Mouse (Mus musculus) forebrain, embryonic 14.5 days (tissue): Measurements from ENCODE around the gene Acap2. TPM values are rescaled to one million over a fixed set of nuclear protein-coding genes. Genes with fewer than 3 reads are reported as not detected.

Experiments
- ATAC-seq: fragments of 200-750 bp; cut with Nextera tagmentation; 2 replicates; pipeline ENCODE4 v1.8.0; 2017; ENCODE audit warnings: mild to moderate bottlenecking, moderate library complexity
- DNase-seq: peaks from one replicate; pipeline ENCODE4 v3.0.0-alpha.2; 2015; ENCODE audit warnings: low spot score
- H3K27ac ChIP-seq: fragments of 300-500 bp; sonication (generic); 2 replicates; pipeline ENCODE4 v1.5.1; 2014; ENCODE audit warnings: low read depth, mild to moderate bottlenecking, control low read depth, low read length, moderate library complexity
- H3K27me3 ChIP-seq: fragments of 300-500 bp; sonication (generic); replicated peaks from 2 replicates; pipeline ENCODE4 v1.6.1; 2014; ENCODE audit warnings: low read length, control low read depth, mixed read lengths; ENCODE audit not compliant: control insufficient read depth, insufficient read depth
- H3K36me3 ChIP-seq: fragments of 300-500 bp; sonication (generic); 2 replicates; pipeline ENCODE4 v1.6.1; 2014; ENCODE audit warnings: low read length, control low read depth; ENCODE audit not compliant: control insufficient read depth, insufficient read depth
- H3K4me1 ChIP-seq: fragments of 300-500 bp; sonication (generic); 2 replicates; pipeline ENCODE4 v1.6.1; 2014; ENCODE audit warnings: antibody characterized with exemption, low read length, control low read depth; ENCODE audit not compliant: control insufficient read depth, insufficient read depth
- H3K4me2 ChIP-seq: fragments of 300-500 bp; sonication (generic); 2 replicates; pipeline ENCODE4 v1.6.1; 2014; ENCODE audit warnings: mild to moderate bottlenecking, control low read depth, low read length
- H3K4me3 ChIP-seq: fragments of 300-500 bp; sonication (generic); 2 replicates; pipeline ENCODE4 v1.5.1; 2014; ENCODE audit warnings: low read depth, low read length, control low read depth
- H3K9ac ChIP-seq: fragments of 300-500 bp; sonication (generic); 2 replicates; pipeline ENCODE4 v1.6.1; 2014; ENCODE audit warnings: mild to moderate bottlenecking, low read length, control low read depth, moderate library complexity
- H3K9me3 ChIP-seq: fragments of 300-500 bp; sonication (generic); replicated peaks from 2 replicates; pipeline ENCODE4 v1.6.1; 2016; ENCODE audit warnings: low read length, control low read depth, mixed read lengths; ENCODE audit not compliant: control insufficient read depth
- WGBS: fragments of 180-500 bp; shearing (Covaris S2); extraction: QIAGEN DNeasy Blood & Tissue Kit; methylation state at CpG from one replicate; pipeline ENCODE4 v1.1.7; 2014; 5-methylcytosine and 5-hydroxymethylcytosine counted together
- polyA plus RNA-seq: library from polyadenylated mRNA; unstranded; fragments of >200 nt; fragmentation: Nextera tagmentation; extraction: Ambion mirVana; gene quantifications from 2 replicates; pipeline ENCODE4 v1.2.1, GENCODE M21; 2014

Acap2 gene
- polyA plus RNA-seq, 1 experiment from 2014 or later: 11.3 TPM

DNA sequence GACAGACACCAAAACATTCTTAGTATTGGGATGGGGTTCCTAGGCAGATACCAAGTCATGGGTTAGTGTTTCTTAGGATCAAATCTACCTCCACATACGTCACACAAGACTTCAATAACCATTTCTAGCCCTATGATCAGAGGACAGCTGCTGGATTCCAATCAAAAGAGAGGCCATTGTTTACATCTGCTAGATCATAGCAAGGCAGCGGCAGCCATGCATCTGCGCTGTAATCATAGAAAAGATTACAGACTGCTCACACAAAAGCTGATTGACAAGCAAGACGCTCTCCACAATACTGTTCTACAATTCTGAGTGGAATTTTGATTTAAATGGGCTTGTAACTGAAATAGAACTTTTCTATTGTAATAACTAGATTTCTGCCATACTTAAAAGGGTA is 16.3 kb downstream of the Acap2 start:
- Histone ChIP-seq H3K36me3 (no peaks in the 10 kb centered on the region), H3K27me3 (no peaks in the 10 kb centered on the region), H3K27ac (peak overlapping the region; percentile 21; the same call in 1 of the 2 replicates), H3K4me2 (no peak overlapping the region), H3K4me1 (peaks cover 10% of the 10 kb centered on the region), H3K9ac (no peak overlapping the region), H3K9me3 (no peaks in the 10 kb centered on the region), H3K4me3 (no peak overlapping the region)
- DNase-seq: peak; percentile 63
- peak; percentile 69 for ATAC-seq
- WGBS: 45% methylated on average over 4 of the region's 4 CpGs

- Histone ChIP-seq H3K9ac (no peak overlapping the region), H3K4me3 (no peak overlapping the region), H3K27me3 (no peaks in the 10 kb centered on the region), H3K27ac (no peak overlapping the region), H3K4me2 (no peak overlapping the region), H3K36me3 (no peaks in the 10 kb centered on the region), H3K9me3 (no peaks in the 10 kb centered on the region), H3K4me1 (peaks cover 3% of the 10 kb centered on the region; the same call in 1 of the 2 replicates)
- no peak for ATAC-seq
- no peak for DNase-seq
- 74% methylated on average over 9 of the region's 9 CpGs for WGBS
Measured at GRCm38 (mm10) chr16:31182576-31182975, 18.5 kb downstream of the Acap2 start.

GRCm38 (mm10) chr16:31180843-31181242 is 20.2 kb downstream of the Acap2 start:
- Histone ChIP-seq H3K27me3 (no peaks in the 10 kb centered on the region), H3K27ac (no peak overlapping the region), H3K9ac (no peak overlapping the region), H3K9me3 (no peaks in the 10 kb centered on the region), H3K4me3 (no peak overlapping the region), H3K4me2 (no peak overlapping the region), H3K36me3 (no peaks in the 10 kb centered on the region), H3K4me1 (peaks cover 6% of the 10 kb centered on the region; the same call in 1 of the 2 replicates)
- no peak for ATAC-seq
- 78% methylated on average over 8 of the region's 8 CpGs for WGBS
- DNase-seq: no peak

GRCm38 (mm10) chr16:31179384-31179783 is 21.7 kb downstream of the Acap2 start:
- DNase-seq (no peak), ATAC-seq (no peak)
- Histone ChIP-seq H3K4me2 (no peak overlapping the region), H3K27ac (no peak overlapping the region), H3K9me3 (no peaks in the 10 kb centered on the region), H3K27me3 (no peaks in the 10 kb centered on the region), H3K36me3 (no peaks in the 10 kb centered on the region), H3K4me1 (peaks cover 3% of the 10 kb centered on the region; the same call in 1 of the 2 replicates), H3K9ac (no peak overlapping the region), H3K4me3 (no peak overlapping the region)
- 76% methylated on average over 5 of the region's 5 CpGs for whole genome bisulfite sequencing

GRCm38 (mm10) chr16:31174880-31175638 is 26.0 kb downstream of the Acap2 start:
- Histone ChIP-seq H3K4me3 (no peak overlapping the region), H3K36me3 (no peaks in the 10 kb centered on the region), H3K27me3 (no peaks in the 10 kb centered on the region), H3K27ac (no peak overlapping the region), H3K9me3 (no peaks in the 10 kb centered on the region), H3K9ac (no peak overlapping the region), H3K4me1 (peaks cover 3% of the 10 kb centered on the region; the same call in 1 of the 2 replicates), H3K4me2 (no peak overlapping the region)
- no peak for ATAC-seq
- no peak for DNase-seq
- 82% methylated on average over 9 of the region's 9 CpGs for WGBS

GRCm38 (mm10) chr16:31172229-31172628 is 28.8 kb downstream of the Acap2 start:
- Histone ChIP-seq H3K9ac (no peak overlapping the region), H3K36me3 (no peaks in the 10 kb centered on the region), H3K9me3 (no peaks in the 10 kb centered on the region), H3K4me3 (no peak overlapping the region), H3K27me3 (no peaks in the 10 kb centered on the region), H3K4me1 (peaks cover 9% of the 10 kb centered on the region; the same call in 1 of the 2 replicates), H3K4me2 (no peak overlapping the region), H3K27ac (no peak overlapping the region)
- ATAC-seq: no peak
- WGBS: 97% methylated on average over 3 of the region's 3 CpGs
- DNase-seq: no peak

DNA sequence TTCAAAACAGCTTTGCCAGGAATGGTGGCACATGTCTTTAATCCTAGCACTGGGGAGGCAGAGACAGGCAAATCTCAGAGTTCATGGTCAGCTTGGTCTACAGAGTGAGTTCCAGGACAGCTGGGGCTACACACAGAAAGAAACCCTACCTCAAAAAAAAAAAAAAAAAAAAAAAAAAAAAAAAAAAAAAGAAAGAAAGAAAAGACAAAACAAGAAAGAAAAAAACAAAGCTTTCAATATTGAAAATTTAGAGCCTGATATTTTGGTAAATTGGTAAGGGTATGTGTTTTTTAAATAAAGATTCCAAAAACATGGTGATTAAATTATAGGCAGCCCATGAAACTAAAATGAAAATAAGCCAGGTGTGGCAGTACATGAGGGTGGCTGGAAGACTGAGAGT is 29.6 kb downstream of the Acap2 start:
- Histone ChIP-seq H3K4me3 (no peak overlapping the region), H3K4me2 (no peak overlapping the region), H3K9ac (no peak overlapping the region), H3K27ac (no peak overlapping the region), H3K9me3 (no peaks in the 10 kb centered on the region), H3K4me1 (peaks cover 9% of the 10 kb centered on the region; the same call in 1 of the 2 replicates), H3K36me3 (no peaks in the 10 kb centered on the region), H3K27me3 (no peaks in the 10 kb centered on the region)
- no peak for ATAC-seq
- no peak for DNase-seq

- Histone ChIP-seq H3K27ac (no peak overlapping the region), H3K4me2 (no peak overlapping the region)
- ATAC-seq: no peak
Measured at GRCm38 (mm10) chr16:31170297-31170696, 30.7 kb downstream of the Acap2 start.

DNA sequence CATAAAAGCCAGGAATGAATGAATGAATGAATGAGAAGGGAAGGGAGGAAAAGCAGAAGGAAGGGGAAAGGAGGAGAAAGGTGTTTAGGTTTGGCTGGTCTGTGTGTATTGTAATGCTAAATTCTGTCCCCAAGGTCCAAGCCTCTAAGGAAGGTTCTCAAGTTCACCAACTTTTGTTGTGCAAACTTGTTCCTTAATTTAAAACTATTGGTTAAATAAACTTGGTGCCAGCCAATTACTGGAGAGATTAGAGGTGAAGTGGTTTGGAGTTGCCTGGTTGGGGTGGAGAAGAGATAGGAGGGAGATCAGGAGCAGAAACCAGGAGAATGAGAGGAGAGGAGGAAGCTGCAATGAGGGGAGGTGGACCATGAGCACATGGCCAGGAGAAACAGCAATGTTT is 31.4 kb downstream of the Acap2 start:
- no peak overlapping the region for H3K4me3 ChIP-seq
- H3K9me3 ChIP-seq: no peaks in the 10 kb centered on the region
- H3K4me2 ChIP-seq: no peak overlapping the region
- H3K4me1 ChIP-seq: peaks cover 6% of the 10 kb centered on the region; the same call in 1 of the 2 replicates
- no peak for ATAC-seq
- no peak for DNase-seq
- H3K27ac ChIP-seq: no peak overlapping the region
- H3K27me3 ChIP-seq: no peaks in the 10 kb centered on the region
- H3K9ac ChIP-seq: no peak overlapping the region
- H3K36me3 ChIP-seq: no peaks in the 10 kb centered on the region

More at GRCm38 (mm10) chr16:31170297-31170696, 30.7 kb downstream of the Acap2 start:
- Histone ChIP-seq H3K9me3 (no peaks in the 10 kb centered on the region), H3K4me1 (peaks cover 6% of the 10 kb centered on the region; the same call in 1 of the 2 replicates), H3K36me3 (no peaks in the 10 kb centered on the region), H3K27me3 (no peaks in the 10 kb centered on the region), H3K4me3 (no peak overlapping the region), H3K9ac (no peak overlapping the region)
- 95% methylated on average over 8 of the region's 8 CpGs for WGBS
- no peak for DNase-seq
